Mouse (Mus musculus) megakaryocyte, embryonic 14.5 days (primary cell): ENCODE data around the gene Tomm20.

Experiments
- FLI1 ChIP-seq: IDR thresholded peaks from 2 replicates; pipeline ENCODE4 v1.6.1; 2012; ENCODE audit warnings: low read length, inconsistent platforms, mixed read lengths
- GATA1 ChIP-seq: IDR thresholded peaks from 3 replicates; pipeline ENCODE4 v1.6.1; 2012; ENCODE audit warnings: mixed read lengths, low read length, inconsistent platforms, borderline replicate concordance

DNA sequence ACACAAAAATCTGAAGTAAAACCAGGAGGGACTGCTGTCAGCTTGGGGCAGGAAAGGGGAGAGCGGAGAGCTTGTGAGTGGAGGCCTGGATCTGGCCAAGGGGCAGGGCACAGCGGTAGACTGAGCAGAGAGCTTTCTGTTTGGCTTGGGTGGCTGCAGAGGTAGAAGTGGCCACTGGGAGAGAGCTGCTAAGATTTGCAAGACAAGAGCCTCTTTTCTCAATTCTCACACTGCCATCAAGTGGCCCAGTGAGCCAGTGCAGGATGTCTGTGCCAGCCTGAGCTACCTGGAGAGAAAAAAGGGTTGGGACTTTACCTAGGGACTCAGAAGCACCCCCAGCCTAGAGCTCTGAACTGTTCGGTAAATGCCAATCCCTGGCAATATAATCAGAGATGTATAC, 24.8 kb downstream of the Tomm20 start:
- TF ChIP-seq GATA1 (no peak), FLI1 (no peak)
